8 mouse cellular contexts compared by ENCODE assay signal in genomic region chr19:24224500-24225304, GRCm38 (mm10). TPM values are rescaled to one million over a fixed set of nuclear protein-coding genes. Genes with fewer than 3 reads are reported as not detected.
DNase-seq lines count a peak whose midpoint lies in the region; ATAC-seq and TF ChIP-seq lines count a peak whose summit lies in the region.

Gene Tjp2, minus strand, starts transcription at chr19:24225030.

- H3K4me1 ChIP-seq in CH12.LX (ENCODE audit: control insufficient read depth in 1 of 2, insufficient read depth in 2 of 2), result peaks cover 5 to 32% of the 10 kb centered on the region in 2 experiments
- peaks cover 30% of the 10 kb centered on the region for H3K4me1 ChIP-seq in forebrain, embryonic 13.5 days
- peaks cover 5% of the 10 kb centered on the region; the same call in 1 of the 2 replicates for H3K4me1 ChIP-seq in lung, adult 2 months (ENCODE audit: control insufficient read depth, insufficient read depth, low read length)
- H3K4me1 ChIP-seq in neural tube, embryonic 14.5 days (ENCODE audit: control insufficient read depth, insufficient read depth, low read length), result peaks cover 5% of the 10 kb centered on the region; the same call in 1 of the 2 replicates

- TF ChIP-seq EP300 in CH12.LX (IDR thresholded peaks at IDR 0.05; ENCODE audit: low read length), result no peak

- WGBS in forebrain, embryonic 13.5 days, result under 1% methylated on average over 59 of the region's 59 CpGs
- under 1% methylated on average over 59 of the region's 59 CpGs for WGBS in lung, adult 2 months
- WGBS in neural tube, embryonic 14.5 days, result under 1% methylated on average over 59 of the region's 59 CpGs

- peak within 1 kb of the TSS; percentile 60 to 91 (median 74) for H3K4me3 ChIP-seq in CH12.LX (replicated peaks in 1 of 3; ENCODE audit: low read depth in 2 of 3, low read length in 2 of 3, poor library complexity in 1 of 3)
- H3K4me3 ChIP-seq in forebrain, embryonic 13.5 days, result peak within 1 kb of the TSS; percentile 47
- peak within 1 kb of the TSS; percentile 87 for H3K4me3 ChIP-seq in lung, adult 2 months (replicated peaks; ENCODE audit: extremely low read depth, low read depth, low read length)
- H3K4me3 ChIP-seq in neural tube, embryonic 14.5 days (ENCODE audit: low read depth, low read length), result peak within 1 kb of the TSS; percentile 42

- peak; percentile 83 for DNase-seq in CH12.LX (ENCODE audit: extremely low read depth)
- peak; percentile 29 for DNase-seq in brain, adult 2 months (ENCODE audit: low read depth, low spot score)
- DNase-seq in heart, postnatal 10 days, result peak; percentile 70 to 77
- peak; percentile 80 to 84 for DNase-seq in kidney, postnatal 36 days
- peak; percentile 78 for DNase-seq in lung, adult 2 months
- DNase-seq in thymus, postnatal 0 days (ENCODE audit: low spot score), result peak; percentile 41

- no peaks in the 10 kb centered on the region for H3K9me3 ChIP-seq in CH12.LX (replicated peaks; ENCODE audit: low read length)
- H3K9me3 ChIP-seq in forebrain, embryonic 13.5 days (replicated peaks), result no peaks in the 10 kb centered on the region
- no peaks in the 10 kb centered on the region for H3K9me3 ChIP-seq in neural tube, embryonic 14.5 days (ENCODE audit: control insufficient read depth, low read length)

- TF ChIP-seq RAD21 in CH12.LX (IDR thresholded peaks at IDR 0.05; ENCODE audit: low read depth, low read length), result no peak

- no peaks in the 10 kb centered on the region for H3K27me3 ChIP-seq in CH12.LX (replicated peaks)
- H3K27me3 ChIP-seq in forebrain, embryonic 13.5 days, result peaks cover 40% of the 10 kb centered on the region
- peaks cover 13% of the 10 kb centered on the region; the same call in 1 of the 2 replicates for H3K27me3 ChIP-seq in neural tube, embryonic 14.5 days (ENCODE audit: control insufficient read depth, insufficient read depth, low read length)

- peak within 1 kb of the TSS; percentile 74 for H3K4me2 ChIP-seq in CH12.LX (ENCODE audit: insufficient read depth, low read depth, poor library complexity, severe bottlenecking)
- H3K4me2 ChIP-seq in forebrain, embryonic 13.5 days, result peak within 1 kb of the TSS; percentile 81
- peak within 1 kb of the TSS; percentile 88 for H3K4me2 ChIP-seq in neural tube, embryonic 14.5 days (ENCODE audit: low read depth, low read length)

- dilution Hi-C loops in CH12.LX (cut with MboI; ENCODE audit: extremely low pct_ligation_motif_present, extremely low pct_unique_long_range_greater_than_20kb, low sequenced_read_pairs), result no loop called here

- H3K27ac ChIP-seq in CH12.LX (ENCODE audit: insufficient read depth, low read depth), result peak within 1 kb of the TSS; percentile 70
- H3K27ac ChIP-seq in forebrain, embryonic 13.5 days, result no peak within 1 kb of the TSS
- H3K27ac ChIP-seq in neural tube, embryonic 14.5 days (ENCODE audit: low read depth, low read length), result no peak within 1 kb of the TSS

- 0 out of 2 replicates have a peak, but pooled peaks cover 4% of the 10 kb centered on the region for H3K79me2 ChIP-seq in CH12.LX (replicated peaks; ENCODE audit: control insufficient read depth, extremely low read depth, insufficient read depth, poor library complexity, severe bottlenecking)

- TF ChIP-seq POLR2A in CH12.LX (IDR thresholded peaks at IDR 0.05; ENCODE audit: low read depth, low read length), result peak; percentile 53
- TF ChIP-seq POLR2A in lung, adult 2 months (IDR thresholded peaks at IDR 0.05; ENCODE audit: borderline replicate concordance, extremely low read depth, low read depth, low read length), result peak; percentile 62; the same call in 1 of the 2 replicates

- H3K9ac ChIP-seq in CH12.LX (ENCODE audit: insufficient read depth, low read depth), result peak within 1 kb of the TSS; percentile 68
- peak within 1 kb of the TSS; percentile 55 for H3K9ac ChIP-seq in forebrain, embryonic 13.5 days
- peak within 1 kb of the TSS; percentile 50 for H3K9ac ChIP-seq in neural tube, embryonic 14.5 days (replicated peaks; ENCODE audit: low read depth, low read length)

- in situ Hi-C loops in CH12.LX (cut with MboI; ENCODE audit: low pct_ligation_motif_present, low pct_unique_long_range_greater_than_20kb, low sequenced_read_pairs), result no loop called here

- intact Hi-C loops in heart, postnatal 10 days (cut with DNase I), result loop anchor here (2.0 to 5.0 kb wide), 3 partner anchors 28 to 57 kb away; no protein-coding TSS in a partner anchor

- H3K36me3 ChIP-seq in CH12.LX (replicated peaks in 1 of 2; ENCODE audit: control insufficient read depth in 1 of 2, insufficient read depth in 1 of 2, low read length in 1 of 2), result no peaks in the 10 kb centered on the region
- H3K36me3 ChIP-seq in forebrain, embryonic 13.5 days (ENCODE audit: poor library complexity, severe bottlenecking), result no peaks in the 10 kb centered on the region
- H3K36me3 ChIP-seq in neural tube, embryonic 14.5 days (ENCODE audit: control insufficient read depth, insufficient read depth, low read length), result no peaks in the 10 kb centered on the region

- ATAC-seq in forebrain, embryonic 13.5 days, result peak; percentile 69
- ATAC-seq in neural tube, embryonic 14.5 days (ENCODE audit: low read depth), result peak; percentile 68; the same call in 1 of the 2 replicates

- TF ChIP-seq CTCF in CH12.LX (conservative IDR thresholded peaks at IDR 0.05 in 1 of 2, IDR thresholded peaks at IDR 0.05 in 1 of 2; ENCODE audit: low read depth in 2 of 2, low read length in 2 of 2), result peak; percentile 47 to 77
- TF ChIP-seq CTCF in lung, adult 2 months (IDR thresholded peaks at IDR 0.05; ENCODE audit: insufficient read depth, low read length), result peak; percentile 53

TF ChIP-seq in CH12.LX, 34 proteins besides CTCF, POLR2A, EP300 and RAD21:
- TF ChIP-seq SIN3A (IDR thresholded peaks at IDR 0.05; ENCODE audit: low read length), result peak; percentile 74
- no peak for TF ChIP-seq ZMIZ1 (IDR thresholded peaks at IDR 0.05; ENCODE audit: low read depth, low read length)
- no peak for TF ChIP-seq PAX5 (IDR thresholded peaks at IDR 0.05; ENCODE audit: low read length)
- TF ChIP-seq UBTF (IDR thresholded peaks at IDR 0.05; ENCODE audit: low read depth, low read length), result 0 out of 2 replicates have a peak, but pooled peaks have one; percentile 66
- 0 out of 2 replicates have a peak, but pooled peaks have one; percentile 19 for TF ChIP-seq TBP (conservative IDR thresholded peaks at IDR 0.05; ENCODE audit: low read depth, low read length)
- TF ChIP-seq CHD2 (IDR thresholded peaks at IDR 0.05; ENCODE audit: low read length), result no peak
- TF ChIP-seq MEF2A (IDR thresholded peaks at IDR 0.05; ENCODE audit: borderline replicate concordance, low read depth, low read length), result no peak
- TF ChIP-seq E2F4 (IDR thresholded peaks at IDR 0.05; ENCODE audit: insufficient replicate concordance, low read depth, low read length), result no peak
- TF ChIP-seq ZNF384 (IDR thresholded peaks at IDR 0.05; ENCODE audit: low read depth, low read length), result peak; percentile 95
- TF ChIP-seq ZC3H11A (IDR thresholded peaks at IDR 0.05; ENCODE audit: low read depth, low read length), result no peak
- TF ChIP-seq MAX (IDR thresholded peaks at IDR 0.05; ENCODE audit: low read length), result no peak
- 0 out of 2 replicates have a peak, but pooled peaks have one; percentile 20 for TF ChIP-seq HCFC1 (IDR thresholded peaks at IDR 0.05; ENCODE audit: low read depth, low read length)
- TF ChIP-seq SMC3 (IDR thresholded peaks at IDR 0.05; ENCODE audit: low read depth, low read length), result no peak
- TF ChIP-seq JUN (IDR thresholded peaks at IDR 0.05; ENCODE audit: insufficient read depth, low read depth, low read length), result no peak
- no peak for TF ChIP-seq KAT2A (IDR thresholded peaks at IDR 0.05; ENCODE audit: insufficient replicate concordance, low read length)
- TF ChIP-seq USF2 (conservative IDR thresholded peaks at IDR 0.05; ENCODE audit: low read depth, low read length), result no peak
- peak; percentile 79 for TF ChIP-seq MXI1 (IDR thresholded peaks at IDR 0.05; ENCODE audit: low read depth, low read length)
- TF ChIP-seq RCOR1 (conservative IDR thresholded peaks at IDR 0.05; ENCODE audit: low read depth, low read length), result no peak
- no peak for TF ChIP-seq POLR2AphosphoS2 (IDR thresholded peaks at IDR 0.05; ENCODE audit: low read depth, low read length)
- peak; percentile 6; the same call in 1 of the 2 replicates for TF ChIP-seq TCF12 (IDR thresholded peaks at IDR 0.05; ENCODE audit: low read depth, low read length)
- no peak for TF ChIP-seq MAFK (IDR thresholded peaks at IDR 0.05; ENCODE audit: insufficient replicate concordance, low read length)
- no peak for TF ChIP-seq GABPA (IDR thresholded peaks at IDR 0.05; ENCODE audit: insufficient replicate concordance, low read depth, low read length)
- no peak; the same call in 1 of the 2 replicates for TF ChIP-seq BHLHE40 (IDR thresholded peaks at IDR 0.05; ENCODE audit: low read depth, low read length)
- TF ChIP-seq ETS1 (conservative IDR thresholded peaks at IDR 0.05; ENCODE audit: low read depth, low read length), result no peak
- TF ChIP-seq ELF1 (IDR thresholded peaks at IDR 0.05; ENCODE audit: low read depth, low read length), result 0 out of 2 replicates have a peak, but pooled peaks have one; percentile 52
- TF ChIP-seq ZKSCAN1 (IDR thresholded peaks at IDR 0.05; ENCODE audit: borderline replicate concordance, low read depth, low read length), result no peak

RNA-seq across cellular contexts. Expression of gene Tjp2, which starts in this region (rescaled TPM):
- 13.7 and 14.4 TPM in 2 replicates for total RNA-seq in CH12.LX (2012; rRNA removed)
- 8.8 and 9.0 TPM in 2 replicates for total RNA-seq in CH12.LX (2014; rRNA removed)
- 17.4 and 17.8 TPM in 2 replicates for polyA plus RNA-seq in CH12.LX (2012; ENCODE audit: insufficient read length, low read depth)
- polyA plus RNA-seq in forebrain, embryonic 13.5 days (2015; fragmentation: Nextera tagmentation; extraction: Ambion mirVana), result 14.3 and 14.7 TPM in 2 replicates
- 10 to 100 TPM; 28.3 to 33.3 TPM for total RNA-seq in heart, postnatal 10 days (2021)
- polyA plus RNA-seq in lung, adult 2 months (2012; rRNA removed), result 62.3 and 68.6 TPM in 2 replicates
- polyA plus RNA-seq in neural tube, embryonic 14.5 days (2014; fragmentation: Nextera tagmentation; extraction: Ambion mirVana), result 6.5 and 11.5 TPM in 2 replicates
- polyA plus RNA-seq in thymus, postnatal 0 days (2015; fragmentation: Nextera tagmentation; extraction: Ambion mirVana), result 9.4 and 9.5 TPM in 2 replicates

Comparison
In these comparisons a context has a peak if more than half of its experiments do, and no peak if none do; other contexts are left out.
1. DNase-seq: peak in every context shown above with its lines; median percentile 83 in CH12.LX; 82 in kidney, postnatal 36 days; 78 in lung, adult 2 months; 74 in heart, postnatal 10 days; 41 in thymus, postnatal 0 days; 29 in brain, adult 2 months.